Mouse (Mus musculus) gastrocnemius, adult 8-10 months (tissue): Measurements from ENCODE around the gene Senp2. TPM values are rescaled to one million over a fixed set of nuclear protein-coding genes. Genes with fewer than 3 reads are reported as not detected.

ENCODE experiments used
- DNase-seq, 2 experiments: peaks; one replicate each; pipeline ENCODE4 v3.0.0; 2022; ENCODE audit warnings: low spot score in 2 of 2
- total RNA-seq, 4 experiments: library from RNA; stranded (reverse); gene quantifications; 2 replicates each; pipeline ENCODE4 v1.2.4; 2022

The Senp2 gene
- total RNA-seq, 4 experiments from 2014 or later, result 28.7 to 38.5 (median 32.2) TPM

DNA sequence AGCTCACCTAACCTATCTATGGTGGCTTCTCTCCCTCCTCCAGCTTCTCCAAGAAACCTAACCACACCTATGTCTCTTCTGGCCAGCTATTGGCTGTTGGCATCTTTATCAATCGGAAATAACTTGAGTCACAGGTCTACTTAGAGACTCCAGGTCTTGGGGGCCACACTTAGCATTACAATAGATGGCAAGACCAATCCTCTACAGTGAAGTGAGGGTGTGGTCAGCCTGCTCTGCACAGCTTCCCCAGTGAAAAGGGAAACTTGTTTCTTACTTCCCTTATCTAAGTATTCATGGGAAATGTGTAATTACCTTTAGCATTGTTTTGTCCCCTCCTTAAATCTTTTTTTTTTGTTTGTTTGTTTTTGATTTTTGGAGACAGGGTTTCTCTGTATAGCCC is 6.3 kb downstream of the Senp2 start:
- DNase-seq, result no peak

DNA sequence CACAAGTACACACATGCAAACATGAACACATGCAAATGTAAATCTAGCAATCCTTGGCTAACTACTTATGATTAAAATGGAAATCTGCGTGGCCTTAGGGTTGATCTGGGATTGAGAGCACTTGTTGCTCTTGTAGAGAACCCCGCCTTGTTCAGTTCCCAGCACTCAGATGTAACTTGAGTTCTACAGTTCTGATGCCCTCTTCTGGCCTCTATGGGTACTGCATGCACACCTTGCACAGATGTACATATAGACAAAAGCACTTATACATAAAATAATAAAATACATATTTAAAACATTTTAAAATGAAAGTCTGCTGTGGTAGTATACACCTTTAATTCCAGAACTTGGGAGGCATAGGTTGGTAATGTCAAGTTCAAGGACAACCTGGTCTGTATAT is 12.8 kb downstream of the Senp2 start:
- no peak for DNase-seq

DNA sequence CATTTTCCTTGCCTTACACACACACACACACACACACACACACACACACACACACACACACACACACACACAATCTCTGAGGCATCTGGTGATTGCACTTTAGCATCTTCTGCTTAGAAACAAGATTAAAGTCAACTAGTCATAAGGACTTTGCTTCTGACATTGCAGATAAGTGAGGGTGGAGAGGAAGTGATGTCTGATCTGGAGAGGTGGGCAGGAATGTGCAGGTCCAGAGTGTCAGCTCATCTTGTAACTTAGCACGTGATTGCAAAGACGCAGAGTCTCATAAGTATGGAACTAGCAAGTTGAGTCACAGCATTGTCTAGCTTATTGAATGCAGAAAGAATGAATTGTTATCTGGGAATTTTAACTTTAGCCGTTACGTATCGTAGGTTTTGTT is 18.2 kb downstream of the Senp2 start:
- no peak for DNase-seq

DNA sequence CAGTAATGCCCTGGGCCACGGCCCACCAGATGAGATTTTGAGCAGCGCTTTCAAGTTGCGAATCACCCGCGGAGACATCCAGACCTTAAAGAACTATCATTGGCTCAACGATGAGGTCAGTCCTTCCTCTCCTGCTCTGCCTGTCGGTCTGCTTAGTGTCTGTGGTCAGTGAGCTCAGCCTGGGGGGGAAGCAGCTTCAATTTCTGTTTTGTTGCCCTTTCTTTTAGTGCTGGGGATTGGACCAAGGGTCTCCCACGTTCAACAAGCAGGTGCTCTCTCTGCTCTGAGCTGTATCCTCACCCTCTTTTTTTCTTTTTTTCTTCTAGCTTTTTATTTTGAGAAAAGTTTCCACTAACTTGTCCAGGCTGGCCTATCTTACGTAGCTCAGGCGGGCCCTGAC is 29.3 kb downstream of the Senp2 start:
- no peak for DNase-seq

DNA sequence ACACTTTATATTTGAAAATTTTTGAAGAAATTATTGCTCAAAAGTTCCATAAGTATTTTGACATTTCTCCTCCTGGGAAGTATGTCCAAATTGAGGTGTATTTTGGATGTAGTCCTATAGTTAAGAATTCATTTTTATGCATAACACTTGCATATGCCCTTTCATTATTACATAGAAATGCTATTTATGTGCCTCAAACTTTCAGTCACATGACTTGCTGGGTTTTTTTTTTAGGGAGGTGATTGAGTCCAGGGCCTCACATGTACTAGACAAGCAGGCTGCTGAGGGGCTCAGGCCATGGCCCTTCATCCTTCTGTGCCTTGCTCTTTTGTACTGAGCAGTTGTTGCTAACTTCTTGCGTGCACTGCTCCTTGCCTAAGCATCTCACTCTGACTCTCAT is 30.7 kb downstream of the Senp2 start:
- DNase-seq, result no peak

DNA sequence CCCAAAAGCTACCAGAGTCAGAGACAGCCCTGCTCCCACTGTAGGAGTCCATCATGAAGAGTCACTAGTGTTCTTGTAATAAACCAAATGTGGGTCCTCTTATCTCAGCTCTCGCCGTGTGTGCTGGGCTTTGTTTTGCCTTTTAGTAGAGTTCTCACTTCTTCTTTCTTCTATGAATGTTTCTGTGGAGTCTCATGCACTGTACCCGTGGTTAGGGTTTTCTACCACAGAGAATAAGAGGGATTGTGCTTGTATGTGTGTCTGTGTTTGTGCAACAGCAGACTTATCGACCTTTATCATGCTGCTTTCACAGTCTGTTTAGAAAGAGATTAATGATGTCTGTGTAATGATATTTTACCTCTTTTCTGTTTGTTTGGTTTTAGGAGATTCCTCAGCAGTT is 34.5 kb downstream of the Senp2 start:
- DNase-seq, result no peak

DNA sequence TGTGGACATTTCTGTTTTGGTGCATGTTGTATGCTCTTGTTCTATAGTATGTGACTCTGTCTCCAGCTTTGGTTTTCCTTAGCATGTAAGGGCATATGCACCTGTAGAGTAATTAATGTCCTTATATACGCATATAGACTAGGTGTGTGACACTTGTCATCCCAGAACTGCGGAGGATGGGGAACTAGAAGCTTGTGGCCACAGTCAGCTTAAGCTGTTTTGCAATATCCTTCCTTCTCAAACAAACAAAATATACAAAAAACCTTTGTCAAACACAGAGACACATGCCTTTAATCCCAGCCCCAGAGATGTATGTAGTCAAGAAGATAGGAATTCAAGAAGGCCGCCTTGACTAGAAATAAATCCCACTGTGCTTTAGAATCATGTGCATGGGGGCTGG is 36.6 kb downstream of the Senp2 start:
- no peak for DNase-seq

DNA sequence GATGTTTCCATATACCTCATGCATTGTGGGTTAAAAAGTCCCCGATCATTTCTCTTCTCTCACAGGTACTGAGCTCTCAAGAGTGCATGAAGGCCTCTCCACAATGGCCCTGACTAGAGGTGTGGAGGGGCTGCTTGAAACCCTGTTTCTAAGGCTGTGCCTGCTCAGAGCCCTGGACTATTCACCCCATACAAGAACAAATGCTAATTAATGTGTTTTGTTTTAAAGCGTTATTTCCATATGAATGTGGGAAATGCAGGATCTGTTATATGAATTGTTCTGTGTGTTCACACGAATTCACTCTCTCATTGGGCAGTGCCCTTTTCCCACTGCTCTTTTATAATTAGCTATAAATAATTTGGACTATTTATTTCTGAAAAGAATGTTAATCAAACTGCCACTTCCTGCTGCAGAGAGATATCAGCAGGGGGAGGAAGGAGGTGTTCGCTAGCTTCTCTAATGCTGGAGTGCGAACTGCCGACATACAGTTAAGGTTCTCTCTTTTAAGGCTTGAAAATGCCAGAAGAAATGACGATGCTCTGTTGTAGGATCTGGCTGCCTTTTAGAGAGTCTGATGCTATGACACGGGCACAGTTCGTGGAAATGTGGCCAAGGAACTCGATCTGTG is 37.6 kb downstream of the Senp2 start:
- DNase-seq, result no peak

DNA sequence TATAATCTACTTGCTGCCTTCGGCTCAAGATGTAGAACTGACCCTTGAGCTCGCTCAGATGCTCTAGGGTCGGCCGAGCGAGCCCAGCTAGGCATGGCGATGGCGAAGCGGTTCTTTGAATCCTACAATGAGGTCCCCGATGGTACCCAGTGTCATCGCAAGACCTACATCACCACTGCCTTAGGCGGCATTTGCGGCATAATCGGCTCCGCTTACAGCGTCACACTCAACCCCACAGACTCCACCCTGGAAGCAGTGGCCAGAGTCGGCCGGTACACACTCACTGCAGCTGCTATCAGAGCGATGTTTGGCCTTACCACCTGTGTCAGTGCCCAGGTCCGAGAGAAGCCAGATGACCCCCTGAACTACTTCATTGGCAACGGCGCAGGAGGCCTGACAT is 44.1 kb downstream of the Senp2 start:
- DNase-seq, result no peak

DNA sequence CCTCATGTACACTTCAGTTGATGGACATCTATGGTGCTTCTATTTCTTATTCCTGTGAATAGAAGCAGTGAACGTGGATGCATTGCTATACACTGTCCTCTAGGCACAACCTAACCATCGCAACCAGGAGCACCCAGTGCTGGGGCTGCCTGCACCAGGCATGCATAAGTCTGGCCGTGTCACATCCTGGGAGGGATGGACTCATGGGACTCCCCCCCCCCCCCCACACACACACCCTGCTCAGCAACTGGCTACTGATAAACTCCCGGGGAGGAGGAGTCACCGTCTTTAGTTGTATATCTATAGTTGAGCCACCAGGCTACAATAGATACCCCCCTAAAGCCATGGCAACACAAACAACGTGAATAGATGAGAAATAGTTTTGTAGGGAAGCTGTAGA is 48.2 kb downstream of the Senp2 start:
- no peak for DNase-seq

DNA sequence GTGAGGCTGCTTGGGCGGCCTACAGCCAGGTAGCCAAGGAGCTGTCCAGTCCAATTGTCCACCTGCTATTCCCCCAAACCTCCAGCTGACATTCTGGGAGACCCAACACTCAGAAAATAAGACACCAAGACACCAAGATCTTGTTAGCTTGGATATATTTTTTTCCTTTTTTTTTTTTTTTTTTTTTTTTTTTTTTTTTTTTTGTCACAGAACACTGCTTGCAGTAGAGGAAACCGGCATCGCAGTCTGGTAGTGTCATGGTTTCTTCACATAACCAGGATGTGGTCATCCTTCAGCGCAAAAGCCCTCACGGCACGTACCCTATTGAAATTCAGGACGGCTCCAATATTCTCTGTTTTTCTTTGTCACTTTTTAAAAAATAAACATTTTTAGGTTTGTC is 49.6 kb downstream of the Senp2 start:
- no peak for DNase-seq

DNA sequence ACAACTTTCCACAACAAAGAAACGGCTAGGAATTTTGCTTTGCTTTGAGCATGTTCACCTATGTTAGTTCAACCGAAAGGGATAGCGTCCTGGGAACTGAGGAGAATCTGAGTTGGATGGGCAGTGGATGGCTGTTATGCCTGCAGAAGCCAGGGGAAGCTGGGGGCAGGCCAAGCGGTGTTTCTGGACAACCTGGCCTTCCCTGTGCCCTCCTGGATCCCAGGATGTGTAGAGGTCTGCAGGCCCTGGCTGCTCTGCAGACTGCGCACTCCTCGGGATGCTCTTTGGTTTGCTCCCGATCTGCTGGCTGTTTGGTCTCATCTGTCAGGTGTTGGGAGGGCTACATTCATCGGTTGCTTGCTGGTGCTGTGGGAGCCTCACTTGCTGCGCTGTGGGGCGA is 51.1 kb downstream of the Senp2 start:
- DNase-seq, result no peak

DNA sequence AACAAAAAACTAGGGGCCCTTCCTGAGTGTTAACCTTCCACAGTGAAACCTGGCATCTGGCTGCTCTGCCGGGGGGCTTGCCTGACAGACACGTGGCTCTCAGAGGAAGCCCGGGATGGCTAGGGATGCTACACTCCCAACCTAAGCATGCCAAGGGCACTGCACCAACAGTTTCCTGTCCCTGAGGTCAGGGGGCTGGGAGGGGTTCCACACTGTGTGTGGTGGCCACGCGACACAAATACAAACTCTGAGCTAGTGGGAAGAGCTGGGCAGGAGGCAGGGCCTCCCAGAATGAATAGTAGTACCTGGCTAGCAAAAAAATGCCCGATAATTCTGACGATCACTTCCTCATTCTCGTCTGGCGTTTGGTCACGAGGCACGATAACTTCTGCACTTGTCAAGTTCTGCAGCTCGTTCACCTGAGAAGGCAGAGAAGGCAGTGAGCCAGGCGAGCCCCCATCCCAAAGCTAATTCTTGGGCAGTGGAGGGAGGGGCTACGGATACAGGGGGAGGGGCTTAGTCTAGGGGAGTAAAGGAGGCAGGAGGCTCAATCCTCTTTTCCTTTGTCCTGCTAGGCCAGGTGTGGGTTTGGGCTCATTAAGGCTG is 52.4 kb downstream of the Senp2 start:
- no peak for DNase-seq

DNA sequence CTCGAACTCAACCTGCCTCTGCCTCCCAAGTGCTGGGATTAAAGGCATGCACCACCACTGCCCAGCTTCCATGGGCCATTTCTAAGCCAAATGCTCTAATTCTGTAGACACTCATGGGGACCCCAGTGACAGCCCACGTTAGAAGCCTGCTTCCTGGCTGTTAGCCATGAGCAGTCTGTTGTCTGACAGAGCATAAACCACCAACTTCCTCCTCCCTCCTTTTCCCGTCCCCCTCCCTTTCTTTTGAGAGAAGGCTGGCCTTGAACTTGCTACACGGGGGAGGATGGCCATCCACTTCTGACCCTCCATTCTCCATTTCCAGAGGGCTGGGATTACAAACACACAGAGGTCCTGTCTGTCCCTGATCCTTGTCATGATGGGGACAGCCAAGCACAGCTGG is 53.0 kb downstream of the Senp2 start:
- DNase-seq, result no peak

DNA sequence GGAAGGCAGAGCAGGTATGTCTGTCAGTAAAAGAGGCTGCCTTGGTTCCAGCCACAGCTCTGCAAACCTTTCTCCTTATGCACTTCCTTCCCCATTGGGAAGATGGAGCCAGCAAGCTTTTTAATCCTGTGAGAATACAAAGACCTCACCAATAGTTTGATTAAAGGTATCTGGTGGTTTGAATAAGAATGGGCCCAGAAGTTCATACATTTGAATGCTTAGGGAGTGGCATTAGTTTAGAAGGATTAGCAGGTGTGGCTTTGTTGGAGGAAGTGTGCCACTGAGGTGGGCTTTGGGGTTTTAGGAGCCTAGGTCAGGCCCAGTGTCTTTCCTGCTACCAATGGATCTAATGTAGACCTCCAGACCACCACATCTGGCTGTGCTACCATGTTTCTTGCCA is 56.3 kb downstream of the Senp2 start:
- DNase-seq, result no peak

DNA sequence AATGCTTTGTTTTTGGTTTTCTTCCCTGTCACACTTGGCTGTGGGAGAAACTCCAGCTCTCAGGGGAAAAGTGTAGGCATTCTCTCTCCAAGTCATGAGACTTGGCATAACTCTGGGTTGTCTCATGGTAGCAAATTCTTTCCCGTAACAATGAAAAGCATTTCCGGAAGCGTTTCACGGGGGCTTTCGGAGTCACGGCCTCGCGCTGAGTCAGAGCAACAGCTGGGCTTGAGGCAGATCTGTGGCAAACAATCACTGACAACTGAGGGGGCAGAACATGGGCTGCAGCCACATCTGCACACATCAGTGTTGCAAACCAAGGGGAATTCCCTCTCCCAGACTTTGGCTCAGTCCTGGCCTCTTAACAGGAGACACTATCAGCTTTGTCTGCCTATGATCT is 58.1 kb downstream of the Senp2 start:
- peak in 1 of 2 experiments; percentile 36 for DNase-seq

DNA sequence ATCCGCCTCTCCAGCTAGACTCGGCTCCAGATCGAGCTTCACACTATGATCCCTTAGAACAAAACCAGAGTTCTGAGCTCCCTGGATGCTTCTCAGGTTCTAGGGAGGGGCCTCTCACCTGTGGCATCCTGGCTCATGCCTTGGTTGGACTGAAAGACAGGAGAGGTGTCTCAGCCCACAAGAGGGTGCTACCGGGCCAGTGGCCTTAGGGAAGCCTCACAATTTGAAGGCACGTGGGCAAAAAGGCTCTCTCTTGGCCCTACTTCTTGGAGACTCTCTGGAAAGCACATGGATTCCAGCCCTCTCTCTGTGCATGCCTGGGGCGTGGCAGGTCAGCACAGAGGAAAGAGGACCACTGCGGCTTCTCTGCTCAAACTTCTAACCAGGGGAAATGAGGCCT is 62.1 kb downstream of the Senp2 start:
- no peak for DNase-seq

DNA sequence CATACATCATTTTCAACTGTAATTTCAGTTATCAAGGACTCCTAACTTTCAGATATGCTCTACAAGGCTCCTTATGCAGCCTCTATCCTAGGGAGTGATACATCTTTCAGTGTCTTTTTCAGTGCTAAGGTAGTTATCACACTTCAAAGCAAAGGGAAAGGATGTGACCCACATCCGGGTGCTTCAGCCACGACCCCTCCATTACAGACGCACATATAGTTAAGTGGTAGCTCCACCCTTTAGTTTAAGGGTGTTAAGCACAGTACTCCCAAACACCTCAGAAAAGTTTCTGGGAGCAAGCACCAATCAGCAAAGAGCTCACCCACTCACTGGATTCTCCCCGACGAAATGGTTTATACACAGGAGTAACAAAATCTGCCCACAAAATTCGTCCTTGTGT is 65.8 kb downstream of the Senp2 start:
- no peak for DNase-seq

DNA sequence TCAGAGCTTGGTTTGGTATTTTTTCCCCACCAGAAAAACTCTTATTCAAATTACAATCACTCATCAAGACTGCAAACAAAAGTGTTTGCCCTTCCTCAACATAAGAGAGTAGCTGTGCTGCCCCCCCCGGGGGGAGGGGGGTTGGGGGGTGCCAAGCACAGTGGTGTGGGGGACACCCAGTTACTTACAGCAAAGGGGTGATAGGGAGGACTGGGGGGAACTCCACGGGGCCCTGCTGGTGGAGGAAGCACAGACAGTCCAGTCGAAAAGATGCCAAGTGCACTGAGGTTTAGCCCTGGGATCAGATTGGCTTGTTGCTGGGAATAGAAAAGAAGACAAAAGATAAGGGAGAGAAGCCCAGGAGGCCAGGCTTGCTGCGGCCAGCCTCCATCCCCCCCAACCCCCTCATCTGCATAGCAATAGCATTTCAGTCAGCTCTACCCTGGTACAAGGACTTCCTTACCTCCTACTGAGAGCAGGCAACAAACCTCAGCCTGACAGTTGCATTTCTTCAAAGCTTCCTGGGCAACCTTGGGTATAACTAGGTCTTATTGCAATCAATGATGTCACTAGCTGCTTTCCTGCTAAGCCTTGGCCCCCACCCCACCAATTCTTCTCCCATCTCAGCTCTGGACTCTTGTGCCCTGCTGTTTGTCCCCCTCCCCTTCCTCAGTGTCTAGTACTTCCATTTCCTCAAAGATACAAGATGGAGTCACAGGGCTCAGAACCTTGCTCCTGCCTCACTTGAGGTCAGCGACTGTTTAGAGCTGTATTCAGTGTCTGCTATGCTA is 66.7 kb downstream of the Senp2 start:
- DNase-seq, result no peak

DNA sequence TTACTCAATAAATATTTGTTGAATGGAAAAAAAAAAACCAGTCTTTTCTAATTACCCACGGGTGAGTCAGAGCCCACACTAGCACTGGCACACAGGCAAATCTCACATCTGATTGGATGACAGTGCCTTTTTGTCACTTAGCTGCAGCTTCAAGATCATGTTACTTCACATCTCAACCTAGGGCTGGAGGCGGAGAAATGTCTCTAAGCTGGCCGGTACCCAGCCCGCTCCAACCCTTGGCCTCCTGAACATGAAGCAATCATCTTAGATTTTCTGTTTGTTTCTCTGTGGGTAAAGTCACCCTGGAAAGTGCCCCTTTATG is 67.3 kb downstream of the Senp2 start:
- no peak for DNase-seq

DNA sequence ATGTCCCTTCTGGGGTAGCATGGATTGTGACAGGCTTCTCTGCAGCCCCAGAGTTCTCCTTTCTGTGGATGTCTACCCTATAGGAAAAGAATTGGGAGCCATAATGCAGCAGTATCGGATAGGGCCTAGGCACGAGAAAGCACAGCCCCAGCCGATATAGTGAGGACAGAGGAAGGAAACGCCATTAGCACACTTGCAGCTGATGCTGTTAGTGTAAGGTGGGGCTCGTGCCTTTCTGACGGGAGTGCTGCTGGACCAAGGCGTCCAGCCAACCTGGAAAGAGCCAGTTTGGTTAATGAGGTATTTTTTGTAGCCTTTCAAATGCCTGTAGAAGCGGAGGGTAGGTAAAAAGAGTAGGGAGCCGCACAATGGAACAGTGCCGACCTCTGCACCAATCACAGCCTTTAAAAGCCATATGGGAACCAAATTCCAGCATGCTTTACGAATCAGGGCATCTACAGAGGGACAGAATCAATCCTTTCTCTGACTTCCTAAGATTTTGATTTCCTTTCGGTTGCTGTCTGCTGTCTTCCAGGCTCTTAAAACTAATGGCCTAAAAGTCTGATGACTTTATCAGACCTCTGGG is 70.9 kb downstream of the Senp2 start:
- no peak for DNase-seq

DNA sequence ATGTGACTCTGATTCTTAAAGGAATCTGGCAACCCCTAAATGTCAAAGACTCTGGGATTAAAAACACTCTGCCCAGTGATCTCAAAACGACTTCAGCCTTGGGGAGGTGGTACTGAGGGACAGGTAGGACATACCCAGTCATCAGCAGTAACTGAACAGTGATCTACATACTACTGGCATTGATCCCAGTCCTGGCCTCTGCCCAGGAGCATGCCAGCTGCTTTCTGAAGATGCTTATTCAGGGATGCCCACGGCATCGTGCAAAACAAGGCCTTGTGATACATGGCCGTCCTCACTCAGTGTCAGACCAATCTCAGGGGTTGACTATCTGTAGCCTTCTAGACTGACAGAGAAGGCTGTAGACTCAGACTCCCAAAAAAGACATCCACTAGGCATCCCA is 76.1 kb downstream of the Senp2 start:
- no peak for DNase-seq

DNA sequence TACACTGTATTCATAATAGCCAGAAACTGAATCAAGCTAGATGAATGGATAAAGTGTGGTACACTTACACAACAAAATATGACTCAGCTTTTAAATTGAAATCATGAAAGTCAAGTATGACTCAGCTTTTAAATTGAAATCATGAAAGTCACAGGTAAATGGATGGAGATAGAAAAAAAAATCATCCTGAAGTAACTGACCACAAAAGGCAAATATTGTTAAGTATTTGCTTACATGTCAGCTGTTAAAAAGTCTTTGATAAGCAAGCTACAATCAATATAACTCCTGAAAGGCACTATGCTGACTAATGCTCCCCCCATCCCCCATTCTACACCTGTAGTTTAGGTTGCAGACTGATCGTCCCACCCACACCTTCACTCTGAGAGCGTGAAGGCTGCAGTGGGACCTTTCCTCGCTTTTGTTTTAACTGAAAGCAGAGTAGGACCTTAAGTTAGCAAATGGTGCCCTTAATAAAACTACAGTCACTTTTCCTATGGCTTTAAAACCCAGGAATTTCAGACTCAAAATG is 82.0 kb downstream of the Senp2 start:
- DNase-seq, result no peak
